Mouse (Mus musculus): ENCODE results near the gene Gm10715. TPM values are rescaled to one million over a fixed set of nuclear protein-coding genes. Genes with fewer than 3 reads are reported as not detected.
"Not testable (repeated sequence)": the region's sequence is repeated elsewhere in the genome, so short reads cannot be mapped to it uniquely, and the experiment has no call there.

Gene Gm10715
- polyA plus RNA-seq (2016; fragmentation: Nextera tagmentation; extraction: Ambion mirVana), result not detected in 2 replicates

- H3K27me3 ChIP-seq (replicated peaks); ATAC-seq; H3K36me3 ChIP-seq; H3K4me1 ChIP-seq; H3K9me3 ChIP-seq (replicated peaks); H3K27ac ChIP-seq; H3K9ac ChIP-seq; H3K4me2 ChIP-seq; H3K4me3 ChIP-seq: not testable (repeated sequence)
- WGBS (ENCODE audit: insufficient replicate concordance), result 67% methylated on average over 8 of the region's 8 CpGs
These were observed at the start of gene Gm10715 for GRCm38 (mm10) chr9:3036577-3036976. Gm10715 (plus strand) TSS chr9:3036877.

DNA sequence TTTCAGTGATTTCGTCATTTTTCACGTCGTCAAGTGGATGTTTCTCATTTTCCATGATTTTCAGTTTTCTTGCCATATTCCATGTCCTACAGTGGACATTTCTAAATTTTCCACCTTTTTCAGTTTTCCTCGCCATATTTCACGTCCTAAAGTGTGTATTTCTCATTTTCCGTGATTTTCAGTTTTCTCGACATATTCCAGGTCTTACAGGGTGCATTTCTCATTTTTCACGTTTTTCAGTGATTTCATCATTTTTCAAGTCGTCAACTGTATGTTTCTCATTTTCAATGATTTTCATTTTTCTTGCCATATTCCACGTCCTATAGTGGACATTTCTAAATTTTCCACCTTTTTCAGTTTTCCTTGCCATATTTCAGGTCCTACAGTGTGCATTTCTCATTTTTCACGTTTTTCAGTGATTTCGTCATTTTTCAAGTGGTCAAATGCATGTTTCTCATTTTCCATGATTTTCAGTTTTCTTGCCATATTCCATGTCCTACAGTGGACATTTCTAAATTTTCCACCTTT is 36.2 kb upstream of the Gm10715 start, which contains the start of gene Gm10722:
TSS of gene Gm10722 (plus strand) at position 478 of the 528 bp plus-strand sequence.
- 62% methylated on average over 12 of the region's 12 CpGs for WGBS (ENCODE audit: insufficient replicate concordance)
- not testable (repeated sequence) for H3K36me3 ChIP-seq; H3K27me3 ChIP-seq (replicated peaks); H3K9me3 ChIP-seq (replicated peaks); H3K27ac ChIP-seq; H3K4me2 ChIP-seq; ATAC-seq; H3K9ac ChIP-seq; H3K4me1 ChIP-seq; H3K4me3 ChIP-seq

- not testable (repeated sequence) for H3K36me3 ChIP-seq; H3K4me2 ChIP-seq; H3K9ac ChIP-seq; H3K27me3 ChIP-seq (replicated peaks); H3K9me3 ChIP-seq (replicated peaks); H3K4me3 ChIP-seq; H3K4me1 ChIP-seq; H3K27ac ChIP-seq; ATAC-seq
- 54% methylated on average over 8 of the region's 8 CpGs for whole genome bisulfite sequencing (ENCODE audit: insufficient replicate concordance)
These were observed 35.7 kb upstream of the Gm10715 start for GRCm38 (mm10) chr9:3001006-3001405.

DNA sequence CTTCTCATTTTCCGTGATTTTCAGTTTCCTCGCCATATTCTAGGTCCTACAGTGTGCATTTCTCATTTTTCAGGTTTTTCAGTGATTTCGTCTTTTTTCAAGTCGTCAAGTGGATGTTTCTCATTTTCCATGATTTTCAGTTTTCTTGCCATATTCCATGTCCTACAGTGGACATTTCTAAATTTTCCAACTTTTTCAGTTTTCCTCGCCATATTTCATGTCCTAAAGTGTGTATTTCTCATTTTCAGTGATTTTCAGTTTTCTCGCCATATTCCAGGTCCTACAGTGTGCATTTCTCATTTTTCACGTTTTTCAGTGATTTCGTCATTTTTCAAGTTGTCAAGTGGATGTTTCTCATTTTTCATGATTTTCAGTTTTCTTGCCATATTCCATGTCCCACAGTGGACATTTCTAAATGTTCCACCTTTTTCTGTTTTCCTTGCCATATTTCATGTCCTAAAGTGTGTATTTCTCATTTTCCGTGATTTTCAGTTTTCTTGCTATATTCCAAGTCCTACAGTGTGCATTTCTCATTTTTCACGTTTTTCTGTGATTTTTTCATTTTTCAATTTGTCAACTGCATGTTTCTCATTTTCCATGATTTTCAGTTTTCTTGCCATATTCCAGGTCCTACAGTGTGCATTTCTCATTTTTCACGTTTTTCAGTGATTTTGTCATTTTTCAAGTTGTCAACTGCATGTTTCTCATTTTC is 34.6 kb upstream of the Gm10715 start:
- not testable (repeated sequence) for H3K27me3 ChIP-seq (replicated peaks); H3K9me3 ChIP-seq (replicated peaks); H3K4me2 ChIP-seq; H3K4me1 ChIP-seq; H3K36me3 ChIP-seq; H3K27ac ChIP-seq; H3K4me3 ChIP-seq
- 0 out of 2 replicates have a peak overlapping the region, but pooled peaks have one; percentile 0 for H3K9ac ChIP-seq
- ATAC-seq, result peak; percentile 75
- 56% methylated on average over 9 of the region's 11 CpGs for WGBS (ENCODE audit: insufficient replicate concordance)

- ATAC-seq, result not testable (repeated sequence)
These were observed 33.8 kb upstream of the Gm10715 start, which contains the start of gene Gm11168 for GRCm38 (mm10) chr9:3002794-3003396. Gm11168 (plus strand) TSS chr9:3003346.

DNA sequence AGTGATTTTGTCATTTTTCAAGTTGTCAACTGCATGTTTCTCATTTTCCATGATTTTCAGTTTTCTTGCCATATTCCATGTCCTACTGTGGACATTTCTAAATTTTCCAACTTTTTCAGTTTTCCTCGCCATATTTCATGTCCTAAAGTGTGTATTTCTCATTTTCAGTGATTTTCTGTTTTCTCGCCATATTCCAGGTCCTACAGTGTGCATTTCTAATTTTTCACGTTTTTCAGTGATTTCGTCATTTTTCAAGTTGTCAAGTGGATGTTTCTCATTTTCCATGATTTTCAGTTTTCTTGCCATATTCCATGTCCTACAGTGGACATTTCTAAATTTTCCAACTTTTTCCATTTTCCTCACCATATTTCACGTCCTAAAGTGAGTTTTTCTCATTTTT is 30.5 kb upstream of the Gm10715 start:
- H3K36me3 ChIP-seq; H3K4me2 ChIP-seq; H3K9me3 ChIP-seq (replicated peaks); H3K27me3 ChIP-seq (replicated peaks); H3K27ac ChIP-seq; H3K4me1 ChIP-seq; H3K4me3 ChIP-seq; H3K9ac ChIP-seq: not testable (repeated sequence)
- ATAC-seq, result 0 out of 2 replicates have a peak, but pooled peaks have one; percentile 19
- WGBS (ENCODE audit: insufficient replicate concordance), result 65% methylated on average over 1 of the region's 5 CpGs

More at GRCm38 (mm10) chr9:3002794-3003396, 33.8 kb upstream of the Gm10715 start, which contains the start of gene Gm11168:
- H3K9me3 ChIP-seq (replicated peaks); H3K4me1 ChIP-seq; H3K36me3 ChIP-seq; H3K27ac ChIP-seq; H3K4me3 ChIP-seq; H3K27me3 ChIP-seq (replicated peaks); H3K4me2 ChIP-seq: not testable (repeated sequence)
- H3K9ac ChIP-seq, result 0 out of 2 replicates have a peak within 1 kb of the TSS, but pooled peaks have one; percentile 0
- WGBS (ENCODE audit: insufficient replicate concordance), result 58% methylated on average over 6 of the region's 14 CpGs

DNA sequence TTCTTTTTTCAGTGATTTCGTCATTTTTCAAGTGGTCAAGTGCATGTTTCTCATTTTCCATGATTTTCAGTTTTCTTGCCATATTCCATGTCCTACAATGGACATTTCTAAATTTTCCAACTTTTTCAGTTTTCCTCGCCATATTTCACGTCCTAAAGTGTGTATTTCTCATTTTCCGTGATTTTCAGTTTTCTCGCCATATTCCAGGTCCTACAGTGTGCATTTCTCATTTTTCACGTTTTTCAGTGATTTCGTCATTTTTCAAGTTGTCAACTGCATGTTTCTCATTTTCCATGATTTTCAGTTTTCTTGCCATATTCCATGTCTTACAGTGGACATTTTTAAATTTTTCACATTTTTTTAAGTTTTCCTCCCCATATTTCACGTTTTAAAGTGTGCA is 30.0 kb upstream of the Gm10715 start:
- not testable (repeated sequence) for H3K4me3 ChIP-seq; H3K4me2 ChIP-seq; H3K9ac ChIP-seq; H3K36me3 ChIP-seq; H3K27ac ChIP-seq; H3K27me3 ChIP-seq (replicated peaks); H3K9me3 ChIP-seq (replicated peaks); H3K4me1 ChIP-seq
- 59% methylated on average over 8 of the region's 8 CpGs for WGBS (ENCODE audit: insufficient replicate concordance)
- ATAC-seq, result peak; percentile 71

- H3K36me3 ChIP-seq; H3K9ac ChIP-seq; H3K27ac ChIP-seq; H3K27me3 ChIP-seq (replicated peaks); ATAC-seq; H3K9me3 ChIP-seq (replicated peaks); H3K4me2 ChIP-seq; H3K4me3 ChIP-seq; H3K4me1 ChIP-seq: not testable (repeated sequence)
- 68% methylated on average over 8 of the region's 9 CpGs for WGBS (ENCODE audit: insufficient replicate concordance)
These were observed 29.4 kb upstream of the Gm10715 start for GRCm38 (mm10) chr9:3007272-3007671.

GRCm38 (mm10) chr9:3009331-3009730 is 27.3 kb upstream of the Gm10715 start:
- not testable (repeated sequence) for H3K9ac ChIP-seq; H3K27ac ChIP-seq; H3K9me3 ChIP-seq (replicated peaks); H3K36me3 ChIP-seq; H3K27me3 ChIP-seq (replicated peaks); H3K4me1 ChIP-seq; H3K4me2 ChIP-seq; H3K4me3 ChIP-seq
- no CpG with 5 or more reads among the region's 5 CpGs for WGBS (ENCODE audit: insufficient replicate concordance)
- ATAC-seq, result 0 out of 2 replicates have a peak, but pooled peaks have one; percentile 38

- H3K9ac ChIP-seq; H3K4me2 ChIP-seq; H3K27ac ChIP-seq; H3K4me3 ChIP-seq; H3K4me1 ChIP-seq; H3K36me3 ChIP-seq; H3K9me3 ChIP-seq (replicated peaks); H3K27me3 ChIP-seq (replicated peaks): not testable (repeated sequence)
- ATAC-seq, result peak; percentile 6; the same call in 1 of the 2 replicates
- WGBS (ENCODE audit: insufficient replicate concordance), result 63% methylated on average over 3 of the region's 7 CpGs
These were observed 24.5 kb upstream of the Gm10715 start for GRCm38 (mm10) chr9:3012054-3012621.

DNA sequence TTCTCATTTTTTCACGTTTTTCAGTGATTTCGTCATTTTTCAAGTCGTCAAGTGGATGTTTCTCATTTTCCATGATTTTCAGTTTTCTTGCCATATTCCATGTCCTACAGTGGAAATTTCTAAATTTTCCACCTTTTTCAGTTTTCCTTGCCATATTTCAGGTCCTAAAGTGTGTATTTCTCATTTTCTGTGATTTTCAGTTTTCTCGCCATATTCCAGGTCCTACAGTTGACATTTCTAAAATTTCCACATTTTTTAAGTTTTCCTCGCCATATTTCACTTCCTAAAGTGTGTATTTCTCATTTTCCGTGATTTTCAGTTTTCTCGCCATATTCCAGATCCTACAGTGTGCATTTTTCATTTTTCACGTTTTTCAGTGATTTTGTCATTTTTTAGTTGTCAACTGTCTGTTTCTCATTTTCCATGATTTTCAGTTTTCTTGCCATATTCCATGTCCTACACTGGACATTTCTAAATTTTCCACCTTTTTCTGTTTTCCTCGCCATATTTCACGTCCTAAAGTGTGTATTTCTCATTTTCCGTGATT is 23.9 kb upstream of the Gm10715 start, which contains the start of gene Gm10721:
TSS of gene Gm10721 (plus strand) at position 408 of the 547 bp plus-strand sequence.
- peak; percentile 46; the same call in 1 of the 2 replicates for ATAC-seq
- not testable (repeated sequence) for H3K4me1 ChIP-seq; H3K9me3 ChIP-seq (replicated peaks); H3K36me3 ChIP-seq; H3K9ac ChIP-seq; H3K4me2 ChIP-seq; H3K27me3 ChIP-seq (replicated peaks); H3K4me3 ChIP-seq; H3K27ac ChIP-seq
- WGBS (ENCODE audit: insufficient replicate concordance), result no CpG with 5 or more reads among the region's 11 CpGs

DNA sequence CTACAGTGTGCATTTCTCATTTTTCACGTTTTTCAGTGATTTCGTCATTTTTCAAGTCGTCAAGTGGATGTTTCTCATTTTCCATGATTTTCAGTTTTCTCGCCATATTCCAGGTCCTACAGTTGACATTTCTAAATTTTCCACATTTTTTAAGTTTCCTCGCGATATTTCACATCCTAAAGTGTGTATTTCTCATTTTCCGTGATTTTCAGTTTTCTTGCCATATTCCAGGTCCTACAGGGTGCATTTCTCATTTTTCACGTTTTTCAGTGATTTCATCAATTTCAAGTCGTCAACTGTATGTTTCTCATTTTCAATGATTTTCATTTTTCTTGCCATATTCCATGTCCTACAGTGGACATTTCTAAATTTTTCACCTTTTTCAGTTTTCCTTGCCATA is 21.3 kb upstream of the Gm10715 start, which contains the start of gene Gm10720:
TSS of gene Gm10720 (plus strand) at position 301 of the 400 bp plus-strand sequence.
- not testable (repeated sequence) for H3K4me1 ChIP-seq; H3K27ac ChIP-seq; H3K9me3 ChIP-seq (replicated peaks); H3K9ac ChIP-seq; H3K4me2 ChIP-seq; H3K27me3 ChIP-seq (replicated peaks); H3K36me3 ChIP-seq; ATAC-seq; H3K4me3 ChIP-seq
- 56% methylated on average over 5 of the region's 9 CpGs for WGBS (ENCODE audit: insufficient replicate concordance)
